Mouse (Mus musculus) hindbrain, postnatal 0 days (tissue): ENCODE data around the gene Sdccag8. TPM values are rescaled to one million over a fixed set of nuclear protein-coding genes. Genes with fewer than 3 reads are reported as not detected.
A peak's percentile ranks its signal among the peaks of the same experiment; 100 is the strongest.

Source experiments
- ATAC-seq: fragments of 200-750 bp; cut with Nextera tagmentation; 2 replicates; pipeline ENCODE4 v1.8.0; 2017; ENCODE audit warnings: mild to moderate bottlenecking, moderate TSS enrichment, moderate library complexity
- DNase-seq: peaks from one replicate; pipeline ENCODE4 v3.0.0-alpha.2; 2015; ENCODE audit warnings: low spot score
- H3K27ac ChIP-seq: fragments of 300-500 bp; sonication (generic); 2 replicates; pipeline ENCODE4 v1.5.1; 2014; ENCODE audit warnings: mild to moderate bottlenecking
- H3K27me3 ChIP-seq: fragments of 300-500 bp; sonication (generic); 2 replicates; pipeline ENCODE4 v1.6.1; 2014; ENCODE audit warnings: low read length, mixed read lengths; ENCODE audit not compliant: insufficient read depth
- H3K36me3 ChIP-seq: fragments of 300-500 bp; sonication (generic); 2 replicates; pipeline ENCODE4 v1.6.1; 2014; ENCODE audit warnings: low read length, mixed read lengths; ENCODE audit not compliant: insufficient read depth
- H3K4me1 ChIP-seq: fragments of 300-500 bp; sonication (generic); 2 replicates; pipeline ENCODE4 v1.6.1; 2014; ENCODE audit warnings: antibody characterized with exemption, low read length, mixed read lengths; ENCODE audit not compliant: insufficient read depth
- H3K4me2 ChIP-seq: fragments of 300-500 bp; sonication (generic); 2 replicates; pipeline ENCODE4 v1.6.1; 2014; ENCODE audit warnings: low read depth, mild to moderate bottlenecking, low read length, moderate library complexity, mixed read lengths
- H3K4me3 ChIP-seq: fragments of 300-500 bp; sonication (generic); 2 replicates; pipeline ENCODE4 v1.5.1; 2014; ENCODE audit warnings: low read length
- H3K9ac ChIP-seq: fragments of 300-500 bp; sonication (generic); replicated peaks from 2 replicates; pipeline ENCODE4 v1.6.1; 2014; ENCODE audit warnings: mild to moderate bottlenecking, low read length, moderate library complexity, mixed read lengths
- H3K9me3 ChIP-seq: fragments of 300-500 bp; sonication (generic); 2 replicates; pipeline ENCODE4 v1.6.1; 2016; ENCODE audit warnings: low read length, mixed read lengths
- CTCF ChIP-seq: IDR thresholded peaks from 2 replicates; pipeline ENCODE4 v1.5.1; 2016; ENCODE audit warnings: antibody characterized with exemption, control low read depth, low read depth
- WGBS: fragments of 180-500 bp; shearing (Covaris S2); extraction: QIAGEN DNeasy Blood & Tissue Kit; methylation state at CpG from one replicate; pipeline ENCODE4 v1.1.7; 2014; 5-methylcytosine and 5-hydroxymethylcytosine counted together
- polyA plus RNA-seq: library from polyadenylated mRNA; unstranded; fragments of >200 nt; fragmentation: Nextera tagmentation; extraction: Ambion mirVana; gene quantifications from 2 replicates; pipeline ENCODE4 v1.2.1, GENCODE M21; 2015
- total RNA-seq: library from RNA; depleted of rRNA; stranded (reverse); fragments of >200 nt; gene quantifications from 2 replicates; pipeline ENCODE4 v1.2.3, GENCODE M21; 2014

The Sdccag8 gene
- total and polyA plus RNA-seq, 2 experiments from 2014 or later = 10.1 to 23.1 TPM

GRCm38 (mm10) chr1:176986275-176986674, 171.8 kb downstream of the Sdccag8 start:
- H3K4me3 ChIP-seq = no peak overlapping the region
- no peak for TF ChIP-seq CTCF
- no peaks in the 10 kb centered on the region for H3K36me3 ChIP-seq
- peaks cover 16% of the 10 kb centered on the region for H3K4me1 ChIP-seq
- ATAC-seq = no peak
- DNase-seq = no peak
- no peak overlapping the region for H3K27ac ChIP-seq
- no peaks in the 10 kb centered on the region for H3K27me3 ChIP-seq
- H3K9me3 ChIP-seq = no peaks in the 10 kb centered on the region
- 38% methylated on average over 6 of the region's 6 CpGs for WGBS
- H3K9ac ChIP-seq = no peak overlapping the region
- H3K4me2 ChIP-seq = no peak overlapping the region

- TF ChIP-seq CTCF = no peak
- Histone ChIP-seq H3K4me2 (no peak overlapping the region), H3K27me3 (no peaks in the 10 kb centered on the region), H3K9ac (no peak overlapping the region), H3K36me3 (no peaks in the 10 kb centered on the region), H3K9me3 (no peaks in the 10 kb centered on the region), H3K4me3 (no peak overlapping the region), H3K27ac (no peak overlapping the region), H3K4me1 (peaks cover 16% of the 10 kb centered on the region)
- WGBS = 33% methylated on average over 6 of the region's 6 CpGs
- DNase-seq = peak; percentile 78
- ATAC-seq = peak; percentile 44; the same call in 1 of the 2 replicates
These were observed 172.7 kb downstream of the Sdccag8 start for GRCm38 (mm10) chr1:176986990-176987740.

- Histone ChIP-seq H3K4me3 (no peak overlapping the region), H3K27me3 (no peaks in the 10 kb centered on the region), H3K9me3 (no peaks in the 10 kb centered on the region), H3K36me3 (no peaks in the 10 kb centered on the region), H3K9ac (no peak overlapping the region), H3K4me1 (peaks cover 32% of the 10 kb centered on the region), H3K4me2 (no peak overlapping the region), H3K27ac (no peak overlapping the region)
- 92% methylated on average over 4 of the region's 4 CpGs for WGBS
- TF ChIP-seq CTCF = no peak
- no peak for DNase-seq
- no peak for ATAC-seq
These were observed 177.0 kb downstream of the Sdccag8 start for GRCm38 (mm10) chr1:176991473-176991872.

DNA sequence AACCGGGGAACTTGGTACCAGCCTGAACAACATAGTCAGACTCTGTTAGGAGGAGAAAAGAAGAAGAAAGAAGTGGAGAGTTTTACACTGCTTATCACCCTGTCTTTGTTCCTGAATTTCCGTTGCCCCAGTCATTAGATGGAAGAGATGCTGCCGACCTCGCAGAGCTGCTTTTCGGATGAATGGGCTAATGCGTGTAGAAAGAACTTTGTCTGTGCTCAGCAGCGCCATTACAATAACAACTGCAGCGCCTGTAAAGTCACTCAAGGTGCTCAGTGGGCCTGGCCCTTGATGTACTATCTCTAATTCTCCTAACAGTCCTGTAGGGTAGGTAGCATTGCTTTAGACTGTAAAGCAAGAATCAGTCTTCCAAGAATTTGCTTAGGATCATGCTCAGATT, 178.1 kb downstream of the Sdccag8 start:
- Histone ChIP-seq H3K27ac (no peak overlapping the region), H3K36me3 (no peaks in the 10 kb centered on the region), H3K4me3 (no peak overlapping the region), H3K9ac (no peak overlapping the region), H3K4me1 (peaks cover 30% of the 10 kb centered on the region), H3K9me3 (no peaks in the 10 kb centered on the region), H3K27me3 (no peaks in the 10 kb centered on the region), H3K4me2 (no peak overlapping the region)
- TF ChIP-seq CTCF = no peak
- WGBS = 51% methylated on average over 8 of the region's 8 CpGs
- DNase-seq (no peak), ATAC-seq (no peak)

GRCm38 (mm10) chr1:176993141-176994010, 178.9 kb downstream of the Sdccag8 start:
- Histone ChIP-seq H3K9me3 (no peaks in the 10 kb centered on the region), H3K4me3 (no peak overlapping the region), H3K27me3 (no peaks in the 10 kb centered on the region), H3K27ac (peak overlapping the region; percentile 86), H3K4me2 (peak overlapping the region; percentile 3; the same call in 1 of the 2 replicates), H3K36me3 (no peaks in the 10 kb centered on the region), H3K9ac (no peak overlapping the region), H3K4me1 (peaks cover 33% of the 10 kb centered on the region)
- DNase-seq (no peak), ATAC-seq (no peak)
- WGBS = 67% methylated on average over 18 of the region's 18 CpGs
- no peak for TF ChIP-seq CTCF

DNA sequence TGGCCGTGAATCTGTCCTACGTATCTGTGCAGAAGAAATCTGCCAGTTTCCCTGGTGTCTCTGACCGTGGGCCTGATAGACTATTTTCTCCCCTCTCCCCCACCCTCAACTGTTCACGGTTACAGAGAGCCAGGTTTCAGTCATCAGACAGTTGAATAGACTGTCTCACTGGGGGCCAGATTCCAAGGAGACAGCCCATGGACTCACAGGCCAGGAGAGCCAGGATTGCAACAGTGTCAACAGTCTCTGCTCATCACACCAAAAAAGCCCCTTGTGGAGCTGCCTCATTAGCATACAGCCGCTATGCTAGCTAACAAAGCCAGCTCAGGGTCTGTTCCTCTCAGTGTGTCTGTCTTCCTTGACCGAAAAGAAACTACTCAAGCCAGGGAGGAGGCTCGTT, 179.6 kb downstream of the Sdccag8 start:
- no peak for TF ChIP-seq CTCF
- H3K9ac ChIP-seq = no peak overlapping the region
- peak overlapping the region; percentile 3; the same call in 1 of the 2 replicates for H3K4me2 ChIP-seq
- peak; percentile 75 for DNase-seq
- H3K9me3 ChIP-seq = no peaks in the 10 kb centered on the region
- WGBS = 17% methylated on average over 7 of the region's 7 CpGs
- peaks cover 37% of the 10 kb centered on the region for H3K4me1 ChIP-seq
- ATAC-seq = peak; percentile 82
- no peaks in the 10 kb centered on the region for H3K27me3 ChIP-seq
- no peaks in the 10 kb centered on the region for H3K36me3 ChIP-seq
- H3K27ac ChIP-seq = peak overlapping the region; percentile 86
- H3K4me3 ChIP-seq = no peak overlapping the region
